Mouse (Mus musculus): ENCODE results near the gene Ap4m1. TPM values are rescaled to one million over a fixed set of nuclear protein-coding genes. Genes with fewer than 3 reads are reported as not detected.
A peak's percentile ranks its signal among the peaks of the same experiment; 100 is the strongest.

Gene Ap4m1
- total RNA-seq (2022): 10 to 100 TPM in 1 of 4 experiments, 1 to 10 TPM in 3; 6.0 to 11.3 (median 7.6) TPM

DNA sequence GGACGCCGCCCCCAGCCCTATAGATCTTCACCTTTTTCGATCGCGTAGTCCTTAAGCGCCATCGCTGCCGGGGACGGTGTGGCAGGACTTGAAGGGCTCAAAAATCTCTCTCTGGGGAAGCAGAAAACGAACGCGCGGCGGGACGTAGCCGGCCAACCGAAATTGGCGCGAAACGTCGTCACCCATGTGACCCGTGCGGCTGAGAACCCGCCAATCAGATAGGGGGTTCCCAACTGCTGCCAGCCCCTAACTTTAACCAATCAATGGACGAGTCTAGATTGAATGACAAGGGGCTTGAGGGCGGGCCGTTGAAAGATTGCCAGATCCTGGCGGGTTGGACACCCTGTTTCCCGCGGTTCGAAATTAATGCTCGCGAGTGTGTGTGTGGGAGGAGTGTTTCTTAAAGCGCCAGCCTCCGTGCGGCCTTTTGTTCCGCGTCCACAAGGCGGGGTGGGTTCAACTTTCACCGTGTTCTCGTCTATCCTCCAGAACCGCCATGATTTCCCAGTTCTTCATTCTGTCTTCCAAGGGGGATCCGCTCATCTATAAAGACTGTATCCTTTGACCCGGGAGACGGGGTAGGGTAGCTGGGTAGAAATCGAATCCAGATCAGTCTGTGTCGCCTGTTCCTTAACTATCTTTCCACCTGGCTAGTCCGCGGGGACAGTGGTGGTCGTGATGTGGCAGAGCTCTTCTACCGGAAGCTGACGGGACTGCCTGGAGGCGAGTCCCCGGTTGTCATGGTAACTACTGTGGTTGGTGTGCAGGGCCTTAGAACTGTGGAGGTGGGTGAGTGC lies at the start of gene Ap4m1, which contains the start of gene Mcm7:
Gene Ap4m1, plus strand, starts transcription at position 308 of the 797 bp plus-strand sequence.
Gene Mcm7, minus strand, starts transcription at position 728 of the 797 bp plus-strand sequence.
- peak; percentile 100 for DNase-seq (ENCODE audit: low spot score)

- no peak for DNase-seq (ENCODE audit: low spot score)
Observed at GRCm38 (mm10) chr5:138132425-138133064, 39.3 kb upstream of the Ap4m1 start.

- no peak for DNase-seq (ENCODE audit: low spot score)
Observed at GRCm38 (mm10) chr5:138137257-138137656, 34.5 kb upstream of the Ap4m1 start.

DNA sequence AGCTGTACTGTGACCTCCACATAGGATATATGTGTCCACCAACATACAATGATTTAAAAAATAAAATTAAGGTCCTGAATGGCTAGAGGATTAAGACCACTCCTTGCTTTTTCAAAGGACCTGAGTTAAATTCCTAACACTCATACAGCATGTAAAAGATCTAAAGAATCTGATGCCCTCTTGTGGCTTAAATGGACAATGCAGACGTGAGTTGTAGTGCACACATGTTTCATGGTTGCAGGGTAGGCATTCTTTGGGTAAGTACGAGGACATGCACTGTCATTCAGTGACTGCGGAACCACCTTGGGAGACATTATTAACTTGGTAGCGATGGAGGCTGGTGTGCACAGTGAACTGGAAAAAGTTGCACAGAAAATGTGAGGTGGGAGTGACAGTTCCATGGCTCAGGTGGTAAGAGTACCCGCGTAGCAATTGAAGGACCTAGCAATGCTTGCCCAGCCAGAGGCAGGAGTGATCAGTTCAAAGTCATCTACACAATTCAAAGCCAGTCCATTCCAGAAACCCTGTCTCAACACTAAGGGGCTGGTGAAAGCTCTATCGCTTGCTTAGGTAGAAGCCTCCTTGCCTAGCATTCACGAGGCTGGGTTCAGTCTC lies 33.8 kb upstream of the Ap4m1 start:
- DNase-seq (ENCODE audit: low spot score): no peak

DNA sequence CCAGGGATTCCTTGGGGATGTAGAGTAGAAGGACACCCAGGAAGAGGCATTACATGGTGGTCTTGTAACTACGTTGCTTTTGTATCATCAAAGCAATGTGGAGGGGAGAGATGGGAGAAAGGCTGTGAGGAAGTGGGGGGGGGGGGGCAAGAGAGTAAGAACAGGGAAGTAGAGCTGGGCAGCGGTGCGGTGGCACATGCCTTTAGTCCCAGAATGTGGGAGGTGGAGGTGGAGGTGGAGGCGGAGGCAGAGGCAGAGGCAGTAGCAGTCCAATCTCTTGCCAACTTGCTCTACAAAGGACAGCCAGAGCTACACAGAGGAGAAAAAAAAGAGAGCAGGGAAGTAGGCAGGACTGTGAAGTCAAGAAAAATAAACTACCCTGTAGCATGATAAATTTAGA lies 33.2 kb upstream of the Ap4m1 start:
- no peak for DNase-seq (ENCODE audit: low spot score)

DNA sequence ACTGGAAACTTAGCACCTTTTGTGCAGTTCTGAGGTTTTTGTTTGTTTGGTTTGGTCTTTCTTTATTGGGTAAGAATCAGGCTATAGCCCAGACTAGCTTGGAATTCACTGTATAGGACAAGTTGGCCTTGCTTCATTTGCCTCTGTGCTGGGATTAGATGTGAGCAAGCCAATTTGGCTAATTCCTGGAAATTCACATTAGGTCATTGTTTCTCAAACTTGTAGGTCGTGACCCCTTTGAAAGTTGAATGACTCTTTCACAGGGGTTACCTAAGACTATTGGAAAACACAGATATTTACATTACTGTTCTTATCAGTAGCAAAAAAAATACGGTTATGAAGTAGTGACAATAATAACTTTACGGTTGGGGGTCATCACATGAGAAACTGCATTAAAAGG lies 17.4 kb upstream of the Ap4m1 start:
- DNase-seq (ENCODE audit: low spot score): no peak

DNA sequence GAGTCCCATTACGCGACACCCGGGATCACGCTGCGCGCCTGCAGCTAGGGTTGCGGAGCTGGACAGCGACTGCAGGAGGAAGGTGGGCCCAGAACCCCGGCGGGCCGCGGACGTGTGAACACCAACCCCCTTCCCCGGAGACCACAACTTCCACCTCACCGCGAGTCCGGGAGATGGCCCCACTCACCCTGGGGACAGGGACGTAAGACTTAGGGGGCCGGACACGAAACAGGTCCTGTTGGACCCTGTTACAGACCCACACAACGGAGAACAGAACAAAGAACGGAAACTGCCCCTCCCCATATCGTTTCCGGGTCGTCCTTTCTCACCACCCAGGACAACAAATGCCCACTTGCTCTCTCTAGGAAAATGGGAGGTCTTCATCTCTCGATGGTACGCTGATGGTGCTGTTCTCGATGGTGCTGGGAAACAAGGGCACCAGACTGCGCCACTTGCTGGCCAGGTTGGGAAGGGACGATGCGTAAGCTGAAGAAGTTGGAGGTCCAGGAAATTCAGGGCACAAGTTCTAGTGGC lies 16.3 kb upstream of the Ap4m1 start, which contains the start of gene Zfp113:
Gene Zfp113, minus strand, starts transcription at position 302 of the 534 bp plus-strand sequence.
- DNase-seq (ENCODE audit: low spot score): peak; percentile 96

GRCm38 (mm10) chr5:138160224-138160762 lies 11.5 kb upstream of the Ap4m1 start:
- no peak for DNase-seq (ENCODE audit: low spot score)

- DNase-seq (ENCODE audit: low spot score): peak; percentile 95
Observed at GRCm38 (mm10) chr5:138160842-138161665, 10.7 kb upstream of the Ap4m1 start, which contains the start of gene Cops6. Cops6 (plus strand) TSS chr5:138161071.

- no peak for DNase-seq (ENCODE audit: low spot score)
Observed at GRCm38 (mm10) chr5:138163046-138163445, 8.8 kb upstream of the Ap4m1 start.

DNA sequence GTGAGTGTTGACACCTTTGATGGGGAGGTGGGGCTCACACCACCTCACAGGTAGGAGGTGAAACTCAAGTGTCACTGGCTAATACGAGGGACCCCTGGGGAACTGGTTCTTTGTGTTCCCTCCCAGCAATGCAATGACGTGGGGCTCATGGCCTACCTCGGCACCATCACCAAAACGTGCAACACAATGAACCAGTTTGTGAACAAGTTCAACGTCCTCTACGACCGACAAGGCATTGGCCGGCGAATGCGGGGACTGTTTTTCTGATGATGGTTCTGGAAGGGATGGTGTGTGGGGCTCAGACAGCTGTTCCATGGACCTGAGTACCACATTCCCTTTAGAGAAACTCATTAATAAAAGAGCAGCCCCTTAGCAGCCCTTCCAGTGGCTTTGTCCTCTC lies 8.2 kb upstream of the Ap4m1 start:
- no peak for DNase-seq (ENCODE audit: low spot score)

GRCm38 (mm10) chr5:138165594-138165993 lies 6.2 kb upstream of the Ap4m1 start:
- DNase-seq (ENCODE audit: low spot score): no peak

DNA sequence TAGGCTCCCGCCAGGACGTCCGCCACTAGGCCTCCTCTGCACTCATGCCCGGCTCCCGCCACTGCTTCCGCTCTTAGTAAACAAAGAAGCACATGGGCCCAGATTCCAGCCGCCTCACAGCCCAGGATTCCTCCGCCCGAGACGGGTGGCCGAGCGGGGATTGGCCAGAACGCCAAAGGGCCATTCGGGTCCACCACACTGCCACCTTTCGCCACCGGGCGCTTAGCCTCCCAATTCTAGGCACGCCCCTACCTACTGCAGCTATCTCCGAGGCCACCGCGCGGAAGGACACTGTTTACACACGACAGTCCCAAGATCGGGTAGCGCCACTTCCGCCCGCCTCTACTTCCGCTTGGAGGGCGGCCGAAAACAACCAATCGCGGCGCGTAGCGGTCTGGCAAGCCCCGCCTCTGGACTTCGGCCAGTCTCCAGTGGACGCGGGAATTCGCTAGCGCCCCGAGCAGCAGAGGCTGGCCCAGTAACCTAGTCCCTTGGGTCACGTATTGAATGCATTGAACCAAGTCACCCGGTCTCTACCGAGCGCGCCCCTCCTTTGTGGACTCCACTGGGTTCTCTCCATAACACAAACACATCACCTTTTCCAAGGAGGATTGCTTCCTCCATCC lies 753 bp upstream of the Ap4m1 start:
- peak; percentile 95 for DNase-seq (ENCODE audit: low spot score)

DNA sequence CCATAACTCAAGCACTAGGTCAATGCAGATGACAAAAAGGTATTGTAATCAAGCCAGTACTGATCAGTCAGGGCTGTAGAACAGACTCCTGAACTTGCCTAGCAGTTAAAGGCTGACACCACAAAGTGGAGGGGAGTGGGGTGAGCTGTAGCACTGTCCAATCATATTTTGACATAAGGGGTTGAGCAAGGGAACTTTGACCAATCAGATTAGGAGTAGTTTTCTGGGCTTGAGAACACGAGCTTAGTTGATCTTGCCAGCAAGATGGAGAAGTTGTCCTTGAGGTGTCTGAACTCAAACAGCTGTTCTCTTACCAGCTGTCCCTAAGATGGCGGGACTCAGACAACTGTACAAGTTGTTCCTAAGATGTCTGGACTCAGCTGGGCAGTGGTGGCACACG lies 1.4 kb downstream of the Ap4m1 start:
- DNase-seq (ENCODE audit: low spot score): no peak

DNA sequence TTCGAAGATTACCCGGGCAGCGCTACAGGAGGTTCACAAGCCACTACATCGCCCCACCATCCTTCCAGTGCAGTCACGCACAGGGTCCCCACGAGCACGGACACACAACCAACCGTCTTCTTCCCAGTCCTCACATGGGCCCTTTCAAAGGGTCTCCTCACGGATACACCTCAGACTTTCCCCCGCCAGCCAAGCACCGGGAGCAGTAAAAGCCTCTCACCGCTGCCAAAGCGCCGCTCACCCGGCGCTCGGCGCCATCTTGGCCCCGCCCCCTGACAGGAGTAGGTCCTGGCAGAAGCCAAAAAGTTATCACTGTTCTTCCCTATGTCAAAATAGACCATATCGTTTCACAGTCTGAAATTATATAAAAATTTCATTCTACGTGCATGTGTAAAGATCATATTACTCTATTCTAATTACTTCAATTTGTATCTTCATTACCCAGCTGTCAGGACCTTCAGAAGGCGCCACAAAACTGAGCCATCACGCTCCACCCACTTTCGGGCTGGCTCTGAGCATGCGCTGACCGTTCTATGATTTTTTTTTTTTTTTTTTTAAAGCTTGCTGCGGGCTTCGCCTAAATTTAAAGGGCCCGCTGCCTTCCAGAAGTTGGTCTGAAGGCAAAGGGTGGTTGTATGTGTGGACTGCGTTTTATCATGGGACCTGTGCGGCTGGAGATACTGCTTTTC lies 15.3 kb downstream of the Ap4m1 start, which contains the start of the genes Taf6 and Cnpy4:
Gene Taf6, minus strand, starts transcription at position 502 of the 689 bp plus-strand sequence.
Gene Cnpy4, plus strand, starts transcription at position 536 of the 689 bp plus-strand sequence.
- DNase-seq (ENCODE audit: low spot score): peak; percentile 91

GRCm38 (mm10) chr5:138187661-138188306 lies 16.0 kb downstream of the Ap4m1 start:
- DNase-seq (ENCODE audit: low spot score): peak; percentile 88

DNA sequence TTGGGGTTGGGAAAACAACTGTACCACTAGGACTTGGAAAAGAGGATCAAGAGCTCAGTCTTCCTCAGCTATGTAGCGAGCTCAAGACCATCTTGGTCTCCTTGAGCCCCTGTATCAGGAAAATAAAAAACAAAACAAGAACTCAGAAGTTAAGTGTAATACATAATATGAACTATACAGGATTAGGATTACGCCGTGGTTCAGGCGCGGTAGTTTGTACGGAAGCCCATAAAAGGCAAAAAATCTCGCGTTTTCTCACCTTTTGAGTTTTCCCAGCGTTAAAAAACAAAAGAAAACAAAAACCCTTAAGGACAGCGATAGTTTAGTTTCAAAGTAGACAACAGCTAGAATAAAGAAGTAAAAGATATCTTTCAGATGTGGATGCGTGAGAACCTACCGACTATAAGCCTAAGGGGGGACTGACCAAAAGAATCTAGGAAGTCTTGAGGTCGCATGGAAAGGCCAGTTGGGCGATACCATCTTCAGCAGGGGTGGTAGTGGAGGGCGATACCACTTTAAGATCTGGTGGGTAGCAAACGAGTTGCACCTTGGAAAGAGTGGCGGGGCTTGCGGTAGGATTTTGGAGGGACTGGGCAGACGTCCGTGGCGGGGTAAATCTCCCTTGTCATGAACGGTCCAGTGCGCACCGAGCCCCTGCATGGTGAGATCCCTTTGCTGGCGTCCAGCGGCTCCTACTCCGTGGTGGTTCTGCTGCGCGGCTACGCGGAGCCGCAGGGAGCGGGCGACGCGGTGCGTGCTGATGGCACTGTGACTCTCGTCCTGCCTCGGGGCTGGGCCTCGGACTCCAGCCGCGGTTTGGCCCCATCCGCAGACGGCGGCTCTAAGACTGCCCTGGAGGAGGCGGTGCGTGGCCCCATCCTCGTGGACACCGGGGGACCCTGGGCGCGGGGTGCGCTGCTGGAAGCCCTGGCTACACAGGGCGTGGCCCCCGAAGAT lies 22.2 kb downstream of the Ap4m1 start, which contains the start of gene Mblac1:
Gene Mblac1, plus strand, starts transcription at position 544 of the 957 bp plus-strand sequence.
- peak; percentile 92 for DNase-seq (ENCODE audit: low spot score)
